Mouse (Mus musculus) urinary bladder, postnatal 14 days (tissue): Measurements from ENCODE around the gene Usp39.

Experiments used
- DNase-seq: peaks from one replicate; pipeline ENCODE4 v3.0.0; 2021; ENCODE audit warnings: low spot score

Gene Usp39

DNA sequence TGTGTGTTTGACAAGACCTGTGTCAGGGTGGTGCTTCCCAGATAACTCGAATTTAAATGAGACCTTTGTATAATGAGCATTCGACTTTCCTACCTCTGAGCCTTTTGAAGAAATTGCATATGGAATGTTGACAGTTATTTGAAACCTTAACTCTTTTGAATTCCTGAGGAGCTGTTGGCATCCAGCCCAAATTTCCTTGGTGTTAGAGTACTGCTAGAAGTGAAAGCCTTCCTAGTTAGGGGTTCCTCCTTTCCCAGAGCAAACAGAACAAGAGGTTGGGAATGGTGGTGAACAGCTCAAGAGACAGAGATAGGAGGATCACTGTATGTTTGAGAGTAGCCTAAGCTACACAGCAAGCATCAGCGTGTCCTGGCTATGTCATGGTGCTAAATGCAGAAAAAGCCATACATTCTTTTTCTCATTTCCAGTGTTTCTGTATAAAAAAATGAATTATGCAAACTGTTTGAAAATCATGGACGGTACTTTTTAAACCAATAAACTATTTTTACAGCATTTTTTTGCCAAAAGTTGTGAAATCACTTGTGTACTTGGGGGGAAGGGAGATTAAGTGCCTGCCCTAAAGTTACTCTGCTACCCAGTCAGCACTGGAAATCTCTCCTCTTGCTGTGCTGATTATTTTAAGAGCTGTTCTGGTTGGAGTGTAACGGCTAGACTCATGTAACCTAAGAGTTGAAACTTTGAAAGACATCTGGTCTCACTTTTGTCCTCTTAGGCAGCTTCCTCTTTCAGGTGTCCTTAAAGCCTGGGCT, 7.8 kb upstream of the Usp39 start:
- no peak for DNase-seq

DNA sequence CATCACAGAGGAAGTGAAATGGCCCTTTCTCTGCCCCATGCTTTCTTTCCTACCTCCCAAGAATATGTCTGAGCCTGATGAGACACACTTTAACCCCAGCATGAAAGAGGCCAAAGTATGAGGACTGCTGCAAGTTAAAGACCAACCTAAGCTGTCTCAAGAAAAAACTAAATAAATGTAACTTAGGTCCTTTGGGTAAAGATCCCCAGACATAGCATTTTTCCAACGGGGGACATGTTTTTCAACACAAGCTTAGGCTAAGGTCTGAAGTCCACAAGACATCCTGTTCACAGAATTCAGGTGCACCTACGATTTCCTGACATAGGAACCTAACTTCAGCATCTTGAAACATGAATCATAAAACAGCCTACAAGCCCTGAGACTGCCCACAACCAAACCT, 5.2 kb upstream of the Usp39 start:
- DNase-seq = no peak

DNA sequence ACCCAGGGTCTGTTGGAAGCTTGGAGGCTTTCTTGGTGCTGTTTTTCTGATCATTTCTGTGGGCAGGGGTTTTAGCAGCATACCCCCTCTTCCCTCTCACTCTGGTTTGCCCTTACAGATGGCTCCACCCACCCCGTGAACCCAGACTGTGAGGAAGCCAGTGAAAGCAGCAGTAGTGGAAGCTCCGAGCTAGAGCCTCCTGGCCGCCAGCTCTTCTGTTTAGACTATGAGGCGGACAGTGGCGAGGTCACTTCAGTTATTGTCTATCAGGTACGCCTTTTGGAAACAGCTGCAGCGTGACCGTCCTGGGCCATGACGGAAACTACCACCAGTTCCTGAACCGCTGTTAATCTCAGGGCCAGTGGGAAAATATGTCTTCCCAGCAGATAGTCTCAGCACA, 3.4 kb upstream of the Usp39 start:
- no peak for DNase-seq

DNA sequence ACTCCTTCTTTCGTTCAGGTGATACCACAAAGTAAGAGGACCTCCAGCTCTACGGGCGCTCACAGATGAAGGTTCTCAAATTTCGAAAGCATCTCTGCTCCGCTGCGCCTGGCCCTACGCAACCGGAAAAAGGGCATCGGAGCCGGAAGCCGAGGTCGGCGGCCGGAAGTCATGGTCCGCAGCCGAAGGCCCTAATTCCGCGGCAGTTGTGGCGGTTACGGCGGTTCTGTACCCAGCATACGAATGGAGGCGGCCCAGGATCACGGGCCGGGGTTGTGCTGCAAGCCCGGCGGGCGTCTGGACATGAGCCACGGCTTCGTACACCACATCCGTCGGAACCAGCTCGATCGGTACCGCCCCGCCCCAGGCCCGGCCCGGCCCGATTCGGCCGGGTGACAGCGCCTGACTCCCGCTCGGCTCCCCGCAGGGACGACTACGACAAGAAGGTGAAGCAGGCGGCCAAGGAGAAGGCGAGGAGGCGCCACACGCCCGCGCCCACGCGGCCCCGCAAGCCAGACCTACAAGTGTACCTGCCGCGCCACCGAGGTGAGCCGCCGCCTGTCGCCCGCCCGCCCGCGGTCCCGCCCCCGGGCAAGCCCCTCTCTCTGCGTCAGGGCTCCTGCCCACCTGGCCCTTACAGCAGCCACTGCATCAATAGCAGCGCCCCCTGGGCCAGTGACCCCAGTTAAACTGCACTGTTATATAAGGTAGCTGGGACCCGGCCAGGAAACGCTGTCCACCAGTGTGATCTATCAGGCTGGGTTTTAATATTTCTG, 2.4 kb upstream of the Usp39 start, which contains the start of gene 0610030E20Rik:
0610030E20Rik (plus strand) TSS at position 152 of the 776 bp plus-strand sequence.
- DNase-seq = peak; percentile 76

DNA sequence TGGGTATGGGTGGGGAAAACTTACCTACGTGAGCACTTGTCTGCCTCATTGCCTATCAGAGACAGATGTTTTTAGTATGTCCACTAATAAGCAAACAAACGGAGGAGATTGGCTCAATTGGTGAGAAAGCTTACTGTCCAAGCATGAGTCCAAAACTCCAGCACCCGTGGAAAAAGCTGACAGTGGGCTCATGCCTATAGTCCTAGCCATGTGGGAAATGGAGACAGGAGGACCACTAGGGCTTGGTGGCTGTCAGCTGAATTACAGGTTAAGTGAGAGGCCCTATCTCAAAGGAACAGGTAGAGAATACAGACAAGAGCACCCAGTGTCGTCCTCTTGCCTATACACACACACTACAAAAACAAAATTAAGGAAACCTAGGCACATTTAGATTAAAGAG, 1.3 kb upstream of the Usp39 start:
- no peak for DNase-seq

DNA sequence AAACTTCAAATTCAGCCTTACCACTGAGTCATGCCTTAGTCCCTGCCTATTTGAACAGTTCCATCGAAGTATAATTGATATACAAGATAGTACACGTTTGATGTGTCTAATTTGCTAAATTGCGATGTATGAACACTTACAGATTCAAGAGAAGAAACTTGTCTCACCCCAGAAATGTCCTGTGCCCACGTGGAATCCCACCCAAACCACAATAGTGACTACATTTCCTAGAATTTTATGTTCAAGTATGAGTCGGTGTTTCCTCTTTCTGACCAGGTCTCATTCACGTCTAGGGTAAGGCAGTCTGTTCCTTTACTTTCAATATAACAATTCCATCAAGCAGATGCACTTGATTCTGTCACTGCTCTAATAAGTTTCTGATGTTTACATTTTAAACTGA, 649 bp upstream of the Usp39 start:
- DNase-seq = no peak

DNA sequence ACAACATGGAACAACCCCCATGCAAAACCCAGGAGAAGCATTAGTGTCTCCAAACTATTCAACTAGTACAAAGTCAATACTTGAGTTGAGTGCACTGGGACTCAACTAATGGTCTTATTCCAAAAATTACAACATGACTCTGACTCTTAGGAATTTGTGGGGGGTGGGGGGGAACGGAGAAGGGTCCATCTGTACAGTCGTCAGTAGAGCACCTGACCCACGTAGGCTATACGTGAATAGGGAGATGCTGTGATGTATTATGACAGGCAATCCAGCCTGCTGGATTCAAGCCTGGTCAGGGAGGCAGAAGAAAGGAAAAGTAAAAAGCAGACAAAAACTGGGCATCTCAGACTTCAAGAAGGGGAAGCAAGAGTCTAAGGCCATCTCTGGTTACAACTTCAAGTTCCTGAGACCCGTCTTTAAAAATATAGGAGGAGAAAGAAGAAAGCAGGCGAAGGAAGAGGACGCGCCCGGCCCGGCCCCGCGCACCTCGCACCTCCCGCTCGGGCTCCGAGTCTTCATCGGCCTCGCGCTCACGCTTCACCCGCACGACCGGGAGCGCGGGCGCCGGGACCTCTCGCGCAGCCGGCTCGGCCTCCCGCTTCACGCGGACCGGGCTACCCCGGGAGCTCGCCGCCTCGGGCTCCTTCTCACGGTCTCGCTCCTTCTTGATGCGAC, 449 bp downstream of the Usp39 start:
- DNase-seq = no peak

GRCm38 (mm10) chr6:72340481-72340880, 4.5 kb downstream of the Usp39 start:
- no peak for DNase-seq

DNA sequence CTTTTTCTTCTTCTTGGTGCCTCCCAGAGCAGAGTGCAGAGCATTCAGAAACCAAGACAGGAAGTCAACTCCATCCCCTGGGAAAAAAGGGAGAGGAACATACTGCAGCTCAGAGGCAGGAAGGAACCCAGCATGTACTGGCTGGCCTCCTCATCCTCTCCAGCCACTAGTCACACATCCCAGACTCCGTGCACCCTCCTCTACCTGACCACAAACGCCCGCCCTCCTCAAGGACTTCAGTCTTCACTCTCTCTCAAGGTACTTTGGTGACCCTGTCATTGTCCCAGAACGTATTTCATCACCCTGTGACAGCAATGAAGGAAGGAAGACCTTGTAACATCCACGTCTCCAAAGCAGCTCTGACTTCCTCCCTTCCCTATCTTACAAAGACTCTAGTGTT, 11.9 kb downstream of the Usp39 start:
- DNase-seq = no peak

DNA sequence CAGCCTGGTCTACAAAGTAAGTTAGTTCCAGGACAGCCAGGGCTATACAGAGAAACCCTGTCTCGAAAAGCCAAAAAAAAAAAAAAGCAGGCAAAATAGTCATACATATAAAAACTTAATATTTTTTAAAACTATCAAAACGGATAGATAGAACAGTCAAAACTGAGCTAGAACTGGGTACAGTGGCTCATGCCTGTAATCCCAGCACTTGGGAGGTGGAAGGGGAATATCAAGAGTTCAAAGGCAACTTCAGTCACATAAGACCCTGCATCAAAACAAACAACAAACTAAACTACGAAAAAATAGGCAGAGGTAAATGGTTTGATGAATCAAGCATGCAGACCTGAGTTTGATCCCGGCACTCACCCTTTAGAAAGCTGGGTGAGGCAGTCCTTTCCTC, 14.9 kb downstream of the Usp39 start:
- DNase-seq = no peak

DNA sequence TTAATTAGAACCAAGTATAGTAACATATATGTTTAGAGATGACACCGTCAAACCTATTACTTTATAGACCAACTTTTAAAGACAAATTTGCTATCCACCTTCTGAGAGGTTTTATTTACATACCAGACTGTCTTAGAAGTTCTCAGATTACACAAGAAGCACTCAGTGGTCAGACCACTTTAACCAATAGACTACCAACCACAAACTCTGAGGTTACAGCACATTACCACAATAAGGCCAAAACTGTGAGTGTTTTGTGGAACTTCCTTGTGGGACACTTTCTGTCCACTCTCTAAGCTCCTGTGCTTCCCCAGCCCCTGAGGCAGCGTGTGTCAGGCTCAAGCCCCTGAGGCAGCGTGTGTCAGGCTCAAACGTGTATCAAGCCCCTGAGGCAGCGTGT, 16.0 kb downstream of the Usp39 start:
- no peak for DNase-seq

GRCm38 (mm10) chr6:72326274-72326673, 18.7 kb downstream of the Usp39 start:
- peak; percentile 62 for DNase-seq

GRCm38 (mm10) chr6:72323786-72324508, 21.0 kb downstream of the Usp39 start:
- DNase-seq = no peak

- DNase-seq = no peak
Observed at GRCm38 (mm10) chr6:72322936-72323335, 22.0 kb downstream of the Usp39 start.

GRCm38 (mm10) chr6:72319019-72319418, 26.0 kb downstream of the Usp39 start:
- DNase-seq = peak; percentile 57

DNA sequence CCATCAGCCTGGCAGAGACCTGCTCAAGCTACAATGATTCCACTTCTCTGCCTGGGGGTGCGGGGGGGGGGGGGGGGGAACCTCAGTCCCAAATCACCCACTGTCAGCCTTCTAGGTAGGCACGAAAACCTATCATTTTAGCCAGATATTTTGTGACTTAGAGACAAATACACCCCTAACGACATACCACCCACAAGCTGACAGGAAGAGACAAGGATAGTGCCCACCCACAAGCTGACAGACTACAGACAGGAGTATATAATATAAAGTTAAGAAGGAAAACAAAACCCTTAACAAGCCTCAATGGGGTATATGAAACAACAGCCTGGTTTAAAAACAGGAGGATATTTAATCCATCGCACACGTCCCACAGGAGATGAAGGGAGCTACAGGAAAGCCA, 26.5 kb downstream of the Usp39 start:
- DNase-seq = no peak

- peak; percentile 42 for DNase-seq
Observed at GRCm38 (mm10) chr6:72316044-72316443, 28.9 kb downstream of the Usp39 start.

GRCm38 (mm10) chr6:72315384-72315783, 29.6 kb downstream of the Usp39 start:
- no peak for DNase-seq

GRCm38 (mm10) chr6:72313124-72313867, 31.7 kb downstream of the Usp39 start:
- no peak for DNase-seq

DNA sequence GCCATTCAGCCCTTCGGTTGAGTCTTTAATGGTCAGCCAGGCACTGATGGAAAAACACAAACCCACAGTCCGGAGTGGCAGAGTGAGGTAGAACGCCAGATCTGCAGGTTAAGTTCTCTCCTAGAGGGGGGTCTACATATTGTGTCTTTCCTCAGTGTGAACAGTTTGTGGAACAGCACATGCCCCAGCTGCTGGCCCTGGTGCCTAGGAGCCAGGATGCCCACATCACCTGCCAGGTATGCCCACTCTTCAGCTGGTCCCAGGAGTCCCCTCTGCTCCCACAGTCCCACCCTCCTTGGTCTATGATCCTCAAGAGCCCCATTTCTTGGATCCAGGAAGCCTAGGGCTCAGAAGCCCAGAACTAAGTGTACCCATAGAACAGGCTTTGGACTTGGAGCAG, 32.8 kb downstream of the Usp39 start:
- no peak for DNase-seq

GRCm38 (mm10) chr6:72303510-72303909, 41.5 kb downstream of the Usp39 start:
- DNase-seq = no peak
